Mouse (Mus musculus): ENCODE results near the gene Vmn1r185.
"Not testable (repeated sequence)": the region's sequence is repeated elsewhere in the genome, so short reads cannot be mapped to it uniquely, and the experiment has no call there.

The Vmn1r185 gene

GRCm38 (mm10) chr7:26618364-26618763 is at the start of gene Vmn1r185:
TSS of gene Vmn1r185 (minus strand) at chr7:26618464.
- DNase-seq (ENCODE audit: low read depth, low spot score): not testable (repeated sequence)

- DNase-seq (ENCODE audit: low read depth, low spot score): not testable (repeated sequence)
These were observed 49.2 kb upstream of the Vmn1r185 start for GRCm38 (mm10) chr7:26667466-26667865.

GRCm38 (mm10) chr7:26666011-26666410 is 47.7 kb upstream of the Vmn1r185 start:
- no peak for DNase-seq (ENCODE audit: low read depth, low spot score)

GRCm38 (mm10) chr7:26589774-26590173 is 28.5 kb downstream of the Vmn1r185 start:
- DNase-seq (ENCODE audit: low read depth, low spot score): no peak

GRCm38 (mm10) chr7:26589077-26589476 is 29.2 kb downstream of the Vmn1r185 start:
- DNase-seq (ENCODE audit: low read depth, low spot score): no peak

Measured in CD4-positive helper T cell, adult 2 months (primary cell).